Mouse (Mus musculus) brain, embryonic 14.5 days (tissue): Measurements from ENCODE around the gene Myo15.

Source experiments
- CTCF ChIP-seq: fragments of 200-500 bp; IDR thresholded peaks from 2 replicates; pipeline ENCODE4 v1.5.1; 2012; ENCODE audit warnings: inconsistent platforms, mild to moderate bottlenecking, moderate library complexity, borderline replicate concordance; ENCODE audit not compliant: insufficient read depth, insufficient read length; ENCODE audit errors: extremely low read depth
- POLR2A ChIP-seq: fragments of 200-500 bp; IDR thresholded peaks from 2 replicates; pipeline ENCODE4 v1.6.1; 2012; ENCODE audit warnings: mild to moderate bottlenecking, inconsistent platforms, borderline replicate concordance; ENCODE audit not compliant: poor library complexity, insufficient read depth, insufficient read length, severe bottlenecking; ENCODE audit errors: extremely low read depth

DNA sequence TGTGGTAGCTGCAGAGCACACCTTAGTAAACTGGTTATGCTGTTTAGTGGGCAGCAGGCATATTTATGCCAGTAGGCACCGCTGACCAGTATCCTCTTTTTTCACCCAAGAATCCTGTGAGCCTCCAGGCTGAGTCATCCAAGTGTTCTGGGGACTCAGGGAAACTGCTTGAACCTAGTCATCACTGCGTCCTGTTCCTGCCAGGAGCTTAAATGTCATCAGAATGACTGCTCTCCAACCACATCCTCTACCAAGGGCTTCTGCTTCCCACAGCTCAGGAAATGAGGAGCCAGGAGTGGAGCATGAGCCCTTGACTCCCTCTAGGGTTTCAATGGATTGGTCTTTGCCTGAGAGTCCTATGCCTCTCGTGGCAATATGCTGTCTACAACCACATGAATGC is 32.5 kb upstream of the Myo15 start:
- TF ChIP-seq CTCF (no peak), POLR2A (no peak)
